Mouse (Mus musculus): ENCODE results near the gene Rora.

Gene Rora

GRCm38 (mm10) chr9:69134604-69135003 is 481.0 kb downstream of the Rora start:
- no peak for DNase-seq (ENCODE audit: low spot score in 2 of 2)

- no peak for DNase-seq (ENCODE audit: low spot score in 2 of 2)
Observed at GRCm38 (mm10) chr9:69136821-69137220, 483.2 kb downstream of the Rora start.

- DNase-seq (ENCODE audit: low spot score in 2 of 2), result no peak
Observed at GRCm38 (mm10) chr9:69137398-69137797, 483.8 kb downstream of the Rora start.

GRCm38 (mm10) chr9:69140144-69140543 is 486.6 kb downstream of the Rora start:
- DNase-seq (ENCODE audit: low spot score in 2 of 2), result no peak

GRCm38 (mm10) chr9:69141859-69142258 is 488.3 kb downstream of the Rora start:
- no peak for DNase-seq (ENCODE audit: low spot score in 2 of 2)

- DNase-seq (ENCODE audit: low spot score in 2 of 2), result no peak
Observed at GRCm38 (mm10) chr9:69146937-69147336, 493.4 kb downstream of the Rora start.

GRCm38 (mm10) chr9:69150224-69150623 is 496.6 kb downstream of the Rora start:
- DNase-seq (ENCODE audit: low spot score in 2 of 2), result no peak

GRCm38 (mm10) chr9:69154684-69155083 is 501.1 kb downstream of the Rora start:
- no peak for DNase-seq (ENCODE audit: low spot score in 2 of 2)

GRCm38 (mm10) chr9:69155836-69156595 is 502.4 kb downstream of the Rora start:
- DNase-seq (ENCODE audit: low spot score in 2 of 2), result no peak

- no peak for DNase-seq (ENCODE audit: low spot score in 2 of 2)
Observed at GRCm38 (mm10) chr9:69160818-69161217, 507.2 kb downstream of the Rora start.

GRCm38 (mm10) chr9:69164653-69165052 is 511.1 kb downstream of the Rora start:
- no peak for DNase-seq (ENCODE audit: low spot score in 2 of 2)

- DNase-seq (ENCODE audit: low spot score in 2 of 2), result no peak
Observed at GRCm38 (mm10) chr9:69165096-69165836, 511.7 kb downstream of the Rora start.

GRCm38 (mm10) chr9:69174061-69174460 is 520.5 kb downstream of the Rora start:
- DNase-seq (ENCODE audit: low spot score in 2 of 2), result no peak

- no peak for DNase-seq (ENCODE audit: low spot score in 2 of 2)
Observed at GRCm38 (mm10) chr9:69174527-69175116, 521.0 kb downstream of the Rora start.

GRCm38 (mm10) chr9:69176988-69177387 is 523.4 kb downstream of the Rora start:
- no peak for DNase-seq (ENCODE audit: low spot score in 2 of 2)

- DNase-seq (ENCODE audit: low spot score in 2 of 2), result no peak
Observed at GRCm38 (mm10) chr9:69179224-69179623, 525.6 kb downstream of the Rora start.

GRCm38 (mm10) chr9:69180961-69181360 is 527.4 kb downstream of the Rora start:
- DNase-seq (ENCODE audit: low spot score in 2 of 2), result no peak

- DNase-seq (ENCODE audit: low spot score in 2 of 2), result no peak
Observed at GRCm38 (mm10) chr9:69181411-69181810, 527.8 kb downstream of the Rora start.

GRCm38 (mm10) chr9:69183888-69184287 is 530.3 kb downstream of the Rora start:
- no peak for DNase-seq (ENCODE audit: low spot score in 2 of 2)

- DNase-seq (ENCODE audit: low spot score in 2 of 2), result no peak
Observed at GRCm38 (mm10) chr9:69190726-69191125, 537.1 kb downstream of the Rora start.

GRCm38 (mm10) chr9:69192446-69192845 is 538.9 kb downstream of the Rora start:
- no peak for DNase-seq (ENCODE audit: low spot score in 2 of 2)

GRCm38 (mm10) chr9:69194638-69195605 is 541.3 kb downstream of the Rora start:
- DNase-seq (ENCODE audit: low spot score in 2 of 2), result no peak

Measured in left cerebral cortex, adult 9 months (tissue).